Mouse (Mus musculus): ENCODE results near the gene Hadh.

GRCm38 (mm10) chr3:131318211-131318610 lies 46.3 kb upstream of the Hadh start:
- TF ChIP-seq POLR2A (IDR thresholded peaks at IDR 0.05; ENCODE audit: low read depth, low read length) (no peak), CTCF (IDR thresholded peaks at IDR 0.05; ENCODE audit: extremely low read depth, insufficient read depth, insufficient read length, insufficient replicate concordance) (no peak)

Measured in spleen, adult 2 months (tissue).